In genomic region chr14:27822566-27822965, GRCm38 (mm10) we compare ENCODE assay signal across 17 mouse cellular contexts.
"Had no signal": no experiment of that assay in that cellular context is flagged by ENCODE, and none has a peak within 500 bp of the region (broad histone marks: within the 10 kb centered on the region; RNA-seq: fewer than 3 reads in every experiment).

No protein-coding gene starts in this region.

- ATAC-seq: midbrain, embryonic 15.5 days had no signal

- H3K9me3 ChIP-seq: kidney, embryonic 15.5 days; liver, embryonic 13.5 days; midbrain, embryonic 12.5 days; midbrain, embryonic 15.5 days; neural tube, embryonic 12.5 days; neural tube, embryonic 15.5 days; stomach, embryonic 15.5 days had no signal

- H3K36me3 ChIP-seq: kidney, embryonic 15.5 days; liver, embryonic 13.5 days; midbrain, embryonic 12.5 days; midbrain, embryonic 15.5 days; neural tube, embryonic 12.5 days; neural tube, embryonic 15.5 days; stomach, embryonic 15.5 days had no signal

- H3K9ac ChIP-seq: kidney, embryonic 15.5 days; liver, embryonic 13.5 days; midbrain, embryonic 12.5 days; midbrain, embryonic 15.5 days; neural tube, embryonic 12.5 days; neural tube, embryonic 15.5 days; stomach, embryonic 15.5 days had no signal

- H3K4me2 ChIP-seq: kidney, embryonic 15.5 days; liver, embryonic 13.5 days; midbrain, embryonic 12.5 days; midbrain, embryonic 15.5 days; neural tube, embryonic 12.5 days; neural tube, embryonic 15.5 days; stomach, embryonic 15.5 days had no signal

- H3K4me3 ChIP-seq: kidney, embryonic 15.5 days; liver, embryonic 13.5 days; midbrain, embryonic 12.5 days; midbrain, embryonic 15.5 days; neural tube, embryonic 12.5 days; neural tube, embryonic 15.5 days; stomach, embryonic 15.5 days had no signal

- H3K27ac ChIP-seq: kidney, embryonic 15.5 days; liver, embryonic 13.5 days; midbrain, embryonic 12.5 days; midbrain, embryonic 15.5 days; neural tube, embryonic 12.5 days; neural tube, embryonic 15.5 days; stomach, embryonic 15.5 days had no signal

- H3K4me1 ChIP-seq: kidney, embryonic 15.5 days; liver, embryonic 13.5 days; midbrain, embryonic 12.5 days; neural tube, embryonic 12.5 days; stomach, embryonic 15.5 days had no signal

- DNase-seq: kidney, adult 11 months; kidney, postnatal 4 days; liver, embryonic 13.5 days; lung, adult 2 months; lung, postnatal 14 days; lung, postnatal 4 days; right cerebral cortex, adult 18-20 months; right cerebral cortex, postnatal 14 days; right cerebral cortex, postnatal 4 days; thymus, adult 18-20 months; thymus, postnatal 36 days had no signal

- H3K27me3 ChIP-seq: kidney, embryonic 15.5 days; liver, embryonic 13.5 days; midbrain, embryonic 12.5 days; midbrain, embryonic 15.5 days; neural tube, embryonic 12.5 days; neural tube, embryonic 15.5 days; stomach, embryonic 15.5 days had no signal
